In the genomic region with DNA sequence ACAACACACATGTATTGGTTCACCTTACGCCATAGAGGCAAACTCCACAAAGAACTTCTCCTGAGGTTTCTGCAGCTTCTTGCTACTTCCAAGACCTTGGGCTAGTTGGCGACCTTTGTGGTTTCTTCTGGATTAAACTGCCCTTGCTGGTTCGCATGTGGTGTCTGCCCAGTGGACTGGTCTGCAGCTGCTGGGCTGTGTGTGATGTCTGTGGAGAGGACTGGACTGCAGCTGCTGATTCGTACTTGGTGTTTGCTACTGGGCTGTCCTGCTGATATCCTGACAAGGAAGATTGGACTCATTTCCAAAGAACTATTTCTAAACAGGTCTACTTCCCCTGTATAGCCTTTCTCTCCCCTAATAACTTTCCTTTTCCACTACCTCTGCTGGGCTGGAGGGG, we compare ENCODE assay signal across 38 mouse cellular contexts. TPM values are rescaled to one million over a fixed set of nuclear protein-coding genes. Genes with fewer than 3 reads are reported as not detected.
"Had no signal": no experiment of that assay in that cellular context is flagged by ENCODE, and none has a peak within 500 bp of the region (broad histone marks: within the 10 kb centered on the region; RNA-seq: fewer than 3 reads in every experiment).

No protein-coding gene starts in this region.

- H3K27me3 ChIP-seq: heart, embryonic 12.5 days; heart, embryonic 15.5 days; hindbrain, embryonic 12.5 days; hindbrain, embryonic 15.5 days; intestine, embryonic 15.5 days; kidney, embryonic 15.5 days had no signal

- H3K4me2 ChIP-seq: heart, embryonic 11.5 days; heart, embryonic 12.5 days; heart, embryonic 13.5 days; heart, embryonic 15.5 days; hindbrain, embryonic 12.5 days; hindbrain, embryonic 13.5 days; hindbrain, embryonic 14.5 days; hindbrain, embryonic 15.5 days; intestine, embryonic 15.5 days; kidney, embryonic 15.5 days had no signal

- H3K4me3 ChIP-seq: heart, embryonic 10.5 days; heart, embryonic 12.5 days; heart, embryonic 13.5 days; heart, embryonic 15.5 days; hindbrain, embryonic 10.5 days; hindbrain, embryonic 12.5 days; hindbrain, embryonic 13.5 days; hindbrain, embryonic 15.5 days; intestine, embryonic 15.5 days; kidney, embryonic 15.5 days; layer of hippocampus, adult 2 months had no signal

- H3K36me3 ChIP-seq: heart, embryonic 10.5 days; heart, embryonic 12.5 days; heart, embryonic 13.5 days; heart, embryonic 15.5 days; hindbrain, embryonic 10.5 days; hindbrain, embryonic 12.5 days; hindbrain, embryonic 13.5 days; hindbrain, embryonic 15.5 days; intestine, embryonic 15.5 days; kidney, embryonic 15.5 days had no signal

- DNase-seq: heart, postnatal 10 days; heart, postnatal 14 days; heart, postnatal 4 days; kidney, adult 11 months; kidney, adult 18-20 months; kidney, adult 2 months; kidney, adult 8-10 months; kidney, adult 9 months; kidney, postnatal 10 days; kidney, postnatal 14 days; kidney, postnatal 25 days; kidney, postnatal 36 days; kidney, postnatal 4 days; layer of hippocampus, adult 9-11 months; layer of hippocampus, postnatal 36 days had no signal

RNA-seq across cellular contexts. Expression of a gene that starts 48.9 kb away (rescaled TPM):
- total RNA-seq: heart, postnatal 14 days; heart, postnatal 25 days; hematopoietic stem cell, adult 5-6 weeks; hindbrain, postnatal 0 days; layer of hippocampus, adult 18-20 months; layer of hippocampus, adult 2 months; layer of hippocampus, adult 8-10 months; layer of hippocampus, postnatal 10 days; layer of hippocampus, postnatal 14 days; layer of hippocampus, postnatal 25 days; layer of hippocampus, postnatal 36 days; left cerebral cortex, adult 18-20 months had no signal
- polyA plus RNA-seq: kidney, adult 2 months; large intestine, adult 2 months had no signal
